Mouse (Mus musculus): Measurements from ENCODE around the gene Fgf3.
"Not testable (repeated sequence)": the region's sequence is repeated elsewhere in the genome, so short reads cannot be mapped to it uniquely, and the experiment has no call there.

Fgf3 gene

DNA sequence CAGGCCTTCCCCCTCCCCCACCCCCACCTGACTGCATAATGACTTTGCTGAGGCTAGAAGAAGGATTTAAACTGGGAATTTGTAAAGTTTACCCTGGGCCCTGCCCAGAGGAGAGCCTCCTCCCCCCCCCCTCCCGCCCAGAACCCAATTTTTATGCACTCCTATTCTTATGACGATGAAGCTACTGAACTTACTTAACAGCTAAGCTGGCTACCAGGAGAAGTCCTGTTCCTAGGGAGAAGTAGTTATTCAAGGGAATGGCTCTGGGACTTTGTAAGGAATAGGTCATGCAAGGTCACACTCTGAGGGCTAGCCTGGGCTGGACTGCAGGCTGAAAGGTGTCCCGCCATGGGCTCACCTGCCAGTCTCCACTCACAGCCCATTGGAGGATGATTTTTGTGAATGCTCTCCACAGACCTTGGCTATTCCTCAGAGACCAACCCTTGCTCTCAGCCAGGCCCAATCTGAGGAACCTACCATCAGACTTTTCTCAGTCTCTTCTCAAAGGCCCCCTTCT lies 20.0 kb downstream of the Fgf3 start:
- DNase-seq (ENCODE audit: low spot score in 2 of 2): no peak

DNA sequence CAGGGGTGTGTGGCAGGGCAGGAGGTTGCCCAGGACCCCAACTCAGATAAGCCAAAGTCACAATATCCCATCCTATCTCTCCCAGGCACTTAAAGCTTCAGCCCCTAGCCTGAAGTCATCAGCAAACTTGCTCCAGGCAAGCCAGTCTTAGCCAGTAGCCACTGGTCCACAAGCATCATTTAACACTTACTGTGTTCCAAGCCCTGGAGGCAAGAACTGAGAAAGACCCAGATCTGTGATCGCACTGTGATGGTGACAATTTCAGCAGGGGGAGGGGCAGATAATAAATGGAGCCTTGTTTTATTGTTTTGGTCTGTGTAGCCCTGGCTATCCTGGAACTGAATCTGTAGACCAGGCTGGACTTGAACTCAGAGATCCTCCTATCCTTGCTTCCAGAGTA lies 20.8 kb downstream of the Fgf3 start:
- DNase-seq (ENCODE audit: low spot score in 2 of 2): no peak

DNA sequence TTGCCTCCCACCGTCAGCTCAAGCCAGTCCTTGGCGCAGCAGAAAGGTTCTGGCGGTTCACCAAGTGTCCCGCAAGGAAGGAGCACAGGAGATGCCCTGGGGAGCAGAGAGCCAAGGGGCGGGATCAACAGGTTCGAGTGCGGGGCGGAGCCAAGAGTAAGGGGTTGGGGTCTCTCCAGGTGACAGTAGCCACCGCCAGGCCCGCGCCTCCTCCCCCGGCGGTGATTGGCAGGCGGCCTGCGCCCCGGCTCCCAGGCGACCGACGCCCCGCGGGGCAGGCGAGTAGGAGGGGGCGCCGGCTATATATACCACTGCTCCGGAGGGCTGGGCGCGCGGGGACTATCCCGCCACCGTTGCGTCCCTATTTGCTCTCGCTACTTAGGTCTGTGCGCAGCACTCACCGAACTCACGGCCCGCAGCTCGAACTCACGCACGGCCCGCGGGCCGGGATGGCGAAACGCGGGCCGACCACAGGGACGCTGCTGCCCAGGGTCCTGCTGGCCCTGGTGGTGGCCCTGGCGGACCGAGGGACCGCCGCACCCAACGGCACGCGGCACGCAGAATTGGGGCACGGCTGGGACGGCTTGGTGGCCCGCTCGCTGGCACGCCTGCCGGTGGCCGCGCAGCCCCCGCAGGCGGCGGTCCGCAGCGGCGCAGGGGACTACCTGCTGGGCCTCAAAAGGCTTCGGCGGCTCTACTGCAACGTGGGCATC lies 23.3 kb downstream of the Fgf3 start:
- no peak for DNase-seq (ENCODE audit: low spot score in 2 of 2)

DNA sequence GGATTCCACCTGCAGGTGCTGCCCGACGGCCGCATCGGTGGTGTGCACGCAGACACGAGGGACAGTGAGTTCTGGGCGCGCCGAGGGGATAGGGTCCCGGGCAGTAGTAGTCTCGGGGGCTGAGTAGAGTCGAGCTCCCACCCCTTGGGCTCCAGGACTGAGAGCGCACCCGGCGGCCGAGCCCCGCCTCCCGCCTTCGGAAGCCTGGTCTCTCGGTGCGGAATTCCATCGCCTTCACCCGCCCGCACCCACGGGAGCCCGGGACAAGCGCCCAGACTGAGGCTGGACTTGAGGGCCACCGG lies 23.8 kb downstream of the Fgf3 start:
- DNase-seq (ENCODE audit: low spot score in 2 of 2): no peak

DNA sequence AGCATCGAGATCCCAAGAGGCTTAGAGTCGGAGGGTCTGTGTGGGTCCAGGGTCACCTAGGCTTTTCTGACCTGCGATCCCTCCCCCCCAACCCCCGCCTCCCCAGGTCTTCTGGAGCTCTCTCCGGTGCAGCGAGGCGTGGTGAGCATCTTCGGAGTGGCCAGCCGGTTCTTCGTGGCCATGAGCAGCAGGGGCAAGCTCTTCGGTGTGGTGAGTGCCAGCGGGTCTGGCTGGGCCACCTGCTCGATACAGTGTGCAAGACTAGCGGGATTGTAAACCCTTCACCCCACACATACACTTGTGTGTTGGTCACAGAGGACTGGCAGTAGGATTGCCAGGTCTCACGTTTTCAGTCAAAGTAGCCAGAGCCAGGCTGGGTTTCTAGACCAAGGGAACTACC lies 24.2 kb downstream of the Fgf3 start:
- DNase-seq (ENCODE audit: low spot score in 2 of 2): no peak

DNA sequence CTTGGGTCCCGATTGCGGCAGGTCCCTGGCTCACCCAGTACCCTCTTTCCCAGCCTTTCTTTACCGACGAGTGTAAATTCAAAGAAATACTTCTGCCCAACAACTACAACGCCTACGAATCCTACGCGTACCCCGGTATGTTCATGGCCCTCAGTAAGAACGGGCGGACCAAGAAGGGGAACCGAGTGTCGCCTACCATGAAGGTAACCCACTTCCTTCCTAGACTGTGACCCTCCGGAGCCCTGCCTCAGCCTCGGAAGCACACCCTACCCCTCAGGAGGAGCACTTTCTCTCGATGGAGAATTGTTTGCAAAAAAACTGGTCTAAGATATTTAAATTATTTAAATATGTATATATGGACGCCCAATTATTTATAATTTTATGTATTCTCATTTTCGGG lies 24.8 kb downstream of the Fgf3 start:
- DNase-seq (ENCODE audit: low spot score in 2 of 2): no peak

DNA sequence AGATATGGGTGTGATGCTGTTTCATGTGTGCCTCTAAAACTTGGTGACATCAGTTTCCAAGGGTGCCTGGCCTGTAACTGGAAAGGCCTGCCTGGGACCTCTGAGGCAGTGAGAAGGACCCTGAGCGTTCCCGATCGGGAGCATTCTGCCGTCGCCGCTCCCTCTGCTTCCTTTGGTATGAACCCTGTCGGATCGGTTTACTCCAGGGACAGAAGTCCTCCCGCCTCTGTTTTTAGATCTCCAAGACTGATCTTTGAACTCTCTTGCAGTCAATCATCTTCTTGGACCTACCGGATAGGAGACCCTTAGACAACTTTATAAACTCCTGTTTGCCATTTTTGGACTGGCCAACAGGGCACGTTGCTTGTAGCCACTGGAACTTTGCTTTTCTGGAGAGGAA lies 25.3 kb downstream of the Fgf3 start:
- DNase-seq (ENCODE audit: low spot score in 2 of 2): no peak

DNA sequence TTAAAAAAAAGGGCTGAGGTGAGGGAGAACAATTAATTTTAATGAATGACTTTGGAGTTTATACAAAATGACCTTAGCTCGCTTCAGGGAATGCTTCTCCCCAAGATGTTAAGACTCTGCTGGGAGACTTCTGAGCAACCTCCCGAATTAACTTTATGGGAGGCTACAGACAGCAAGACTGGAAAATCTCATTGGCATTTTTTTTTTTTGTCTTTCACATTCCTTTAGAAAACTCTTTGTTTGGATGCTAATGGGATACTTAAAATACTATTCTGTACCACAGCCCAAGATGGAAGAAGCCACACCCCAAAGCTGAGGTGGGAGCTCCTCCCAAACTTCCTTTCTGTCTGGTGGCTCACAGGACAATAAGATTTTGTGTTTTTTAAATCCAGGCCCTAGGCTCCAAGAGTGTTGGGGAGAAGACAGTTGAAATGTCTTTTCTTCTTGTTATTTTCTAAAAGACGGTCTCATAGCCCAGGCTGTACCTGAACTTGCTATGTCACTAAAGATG lies 26.3 kb downstream of the Fgf3 start:
- no peak for DNase-seq (ENCODE audit: low spot score in 2 of 2)

DNA sequence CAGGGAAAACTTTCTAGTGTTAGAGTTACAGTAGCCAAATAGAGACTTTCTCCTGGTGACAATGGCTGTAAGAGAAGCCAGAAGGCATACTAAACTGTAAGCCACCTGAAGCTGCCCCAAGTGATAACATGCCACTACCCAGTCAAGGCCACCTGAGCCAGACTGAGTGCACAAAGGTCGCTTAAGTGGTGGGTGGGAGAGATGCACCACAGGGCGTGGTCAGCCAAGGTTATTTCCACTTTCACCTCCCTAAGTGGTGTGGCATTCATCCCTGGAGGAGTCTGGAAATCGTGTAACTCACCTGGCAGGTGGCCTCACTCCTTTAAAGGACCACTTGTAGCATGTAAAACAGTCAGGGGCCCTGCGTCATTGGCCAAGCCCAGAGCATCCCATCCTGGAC lies 29.3 kb downstream of the Fgf3 start:
- no peak for DNase-seq (ENCODE audit: low spot score in 2 of 2)

DNA sequence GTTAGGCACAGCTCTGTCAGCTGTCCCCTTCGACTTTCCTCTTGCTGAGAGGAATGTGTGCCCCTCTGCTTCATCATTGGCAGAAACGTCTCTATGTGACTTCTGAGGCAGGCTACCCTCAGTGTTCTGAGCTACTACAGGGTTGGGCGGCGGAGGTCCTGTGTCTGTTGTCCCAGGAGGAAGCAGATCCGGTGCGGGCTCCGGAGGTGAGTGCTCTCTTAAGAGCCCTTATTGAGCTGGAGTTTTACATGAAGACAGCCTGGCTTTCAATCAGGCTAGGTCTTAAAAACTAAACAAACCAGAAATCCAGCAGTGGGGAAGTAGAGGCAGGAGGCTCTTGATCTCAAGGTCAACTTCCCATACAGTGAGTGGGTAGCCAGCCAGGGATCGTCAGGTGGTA lies 29.7 kb downstream of the Fgf3 start:
- DNase-seq (ENCODE audit: low spot score in 2 of 2): no peak

DNA sequence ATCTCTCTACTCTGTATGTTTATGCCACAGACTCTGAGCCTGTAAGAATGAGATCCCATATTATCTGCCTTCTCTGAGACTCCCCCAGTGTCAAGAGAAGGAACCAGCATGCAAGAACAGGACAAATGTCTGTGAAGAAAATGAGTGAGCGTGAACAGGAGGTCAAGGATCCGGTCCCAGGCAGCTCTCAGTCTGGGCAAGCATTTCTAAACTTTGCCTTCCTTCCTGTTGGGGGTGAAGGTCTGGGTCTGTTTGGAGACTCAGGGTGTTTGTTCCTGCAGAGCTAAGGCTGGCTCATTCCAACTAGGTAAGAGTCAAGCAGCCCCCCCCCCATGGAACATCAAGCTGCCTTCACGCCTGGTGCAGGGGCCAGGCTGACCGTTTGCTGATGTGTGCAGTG lies 34.5 kb downstream of the Fgf3 start:
- DNase-seq (ENCODE audit: low spot score in 2 of 2): no peak

DNA sequence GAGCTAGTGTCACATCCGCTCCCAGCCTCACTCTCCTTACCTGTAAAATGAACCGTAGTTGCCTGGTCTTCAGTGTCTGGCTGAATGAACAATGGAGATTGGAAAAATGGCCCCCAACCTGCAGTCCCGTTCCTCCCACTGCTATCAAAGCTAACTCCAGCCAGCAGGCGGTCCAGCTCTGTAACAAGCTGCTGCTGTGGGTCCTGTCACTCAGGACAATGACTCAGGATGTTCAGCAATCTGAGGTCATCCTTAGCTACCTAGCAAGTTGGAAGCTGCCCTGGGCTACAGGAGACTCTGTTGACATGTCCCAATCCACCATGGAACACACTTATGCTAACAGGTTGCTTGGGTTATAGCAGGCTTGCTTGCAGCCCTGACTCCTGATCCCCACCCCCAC lies 35.3 kb downstream of the Fgf3 start:
- DNase-seq (ENCODE audit: low spot score in 2 of 2): no peak

DNA sequence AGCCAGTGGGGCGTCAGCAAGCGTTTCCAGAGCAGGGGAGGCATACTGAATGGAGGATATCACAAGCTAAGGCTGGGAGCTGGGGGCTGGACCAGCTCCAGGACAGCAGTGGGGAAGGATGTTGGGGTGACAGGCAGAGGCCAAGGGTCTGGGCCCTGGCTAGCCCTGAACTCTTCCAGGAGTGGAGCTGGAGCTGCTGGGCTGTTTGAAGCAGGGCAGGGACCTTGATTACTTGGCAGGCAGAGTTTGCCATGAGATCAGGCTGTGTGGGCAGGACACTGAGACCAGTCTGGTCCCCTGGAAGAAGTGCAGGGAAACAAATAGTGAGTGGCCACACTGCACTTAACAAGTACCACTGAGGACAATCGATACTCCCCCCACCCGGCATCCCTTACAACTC lies 36.3 kb downstream of the Fgf3 start:
- no peak for DNase-seq (ENCODE audit: low spot score in 2 of 2)

DNA sequence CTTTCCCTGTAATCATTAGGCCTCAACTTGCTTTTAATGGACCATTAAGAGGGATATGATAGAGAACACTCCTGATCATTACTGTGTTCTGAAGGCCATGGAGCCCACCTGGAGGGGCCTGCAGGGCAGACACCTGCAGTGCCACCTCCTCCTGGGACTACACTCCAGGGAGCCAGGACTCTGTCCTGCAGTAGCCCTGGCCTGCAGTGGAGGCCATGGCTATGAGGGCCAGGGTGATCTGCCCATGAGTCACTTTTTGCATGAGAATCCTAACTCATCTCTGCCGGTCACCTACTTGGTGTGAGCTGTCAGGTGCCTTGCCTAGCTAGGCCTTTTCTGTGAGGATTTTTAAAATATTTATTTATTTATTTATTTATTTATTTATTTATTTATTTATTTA lies 40.5 kb downstream of the Fgf3 start:
- DNase-seq (ENCODE audit: low spot score in 2 of 2): no peak

DNA sequence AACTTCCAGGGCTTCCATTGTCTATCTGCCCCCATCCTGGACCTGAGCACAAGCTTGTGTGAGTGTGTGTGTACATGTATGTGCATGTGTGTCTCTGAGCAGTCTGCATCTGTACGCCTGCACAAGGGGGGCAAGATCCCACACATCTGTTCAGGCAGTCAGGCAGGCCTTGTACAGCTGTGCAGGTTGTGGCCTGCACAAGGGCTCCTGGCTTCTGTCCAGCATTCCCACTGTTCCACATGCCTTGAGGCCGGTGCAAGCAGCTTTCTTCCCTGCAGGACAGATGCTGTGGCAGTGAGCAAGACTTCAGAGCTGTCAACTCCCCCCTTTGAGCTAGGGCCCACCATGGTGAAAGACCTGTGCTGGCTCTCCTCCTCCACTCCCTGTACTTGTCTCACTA lies 45.2 kb downstream of the Fgf3 start:
- no peak for DNase-seq (ENCODE audit: low spot score in 2 of 2)

DNA sequence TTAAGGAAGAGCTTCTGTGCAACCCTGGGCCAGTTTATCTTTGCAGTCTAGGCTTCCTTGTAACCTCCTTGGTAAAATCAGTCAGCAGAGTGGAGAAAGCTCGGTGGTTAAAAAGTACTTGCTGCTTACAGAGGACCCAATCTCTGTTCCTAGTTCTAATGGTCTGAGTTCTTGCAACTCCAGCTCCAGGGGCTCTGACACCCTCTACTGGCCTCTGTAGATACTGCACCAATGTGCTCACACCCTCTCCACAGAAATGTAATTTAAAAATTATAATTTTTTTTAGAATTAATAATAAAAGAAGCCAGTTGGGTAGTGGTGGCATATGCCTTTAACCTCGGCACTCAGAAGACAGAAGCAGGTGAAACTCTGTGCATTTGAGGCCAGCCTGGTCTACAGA lies 49.8 kb downstream of the Fgf3 start:
- no peak for DNase-seq (ENCODE audit: low spot score in 2 of 2)

DNA sequence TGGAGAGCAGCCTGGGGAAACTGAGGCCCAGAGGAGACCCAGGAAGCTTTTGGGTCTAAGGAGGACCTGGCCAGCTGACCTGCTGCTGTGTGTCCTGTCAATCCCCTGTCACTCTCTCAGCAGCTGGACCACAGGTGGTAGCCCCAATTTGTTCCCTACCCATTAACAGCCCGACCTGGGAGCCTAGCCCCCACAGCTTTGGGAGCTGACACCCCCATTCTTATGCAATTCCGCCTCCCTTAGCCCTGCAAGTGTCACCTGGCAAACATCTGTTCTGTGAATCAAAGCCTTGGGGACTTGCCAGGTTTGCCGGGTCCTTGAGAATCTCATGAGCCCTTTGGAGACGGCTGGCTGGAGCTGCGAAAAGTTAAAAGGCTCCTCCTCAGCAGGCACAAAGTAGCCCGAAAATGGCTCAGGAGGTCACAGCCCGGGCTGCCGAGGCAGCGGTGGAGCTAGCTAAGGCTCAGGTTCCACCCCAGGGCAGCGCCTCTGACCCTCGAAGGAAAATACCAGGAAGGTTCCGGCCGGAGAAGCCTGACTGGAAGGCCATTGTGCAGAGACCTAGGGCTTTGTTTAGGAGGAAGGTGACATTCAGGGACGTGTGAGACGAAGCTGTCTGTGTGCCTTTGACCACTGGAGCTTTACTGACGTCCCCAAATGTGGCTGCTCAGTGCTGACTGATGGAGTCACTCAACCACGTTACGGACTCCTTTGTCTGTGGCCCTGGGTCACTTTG lies 50.8 kb downstream of the Fgf3 start:
- no peak for DNase-seq (ENCODE audit: low spot score in 2 of 2)

DNA sequence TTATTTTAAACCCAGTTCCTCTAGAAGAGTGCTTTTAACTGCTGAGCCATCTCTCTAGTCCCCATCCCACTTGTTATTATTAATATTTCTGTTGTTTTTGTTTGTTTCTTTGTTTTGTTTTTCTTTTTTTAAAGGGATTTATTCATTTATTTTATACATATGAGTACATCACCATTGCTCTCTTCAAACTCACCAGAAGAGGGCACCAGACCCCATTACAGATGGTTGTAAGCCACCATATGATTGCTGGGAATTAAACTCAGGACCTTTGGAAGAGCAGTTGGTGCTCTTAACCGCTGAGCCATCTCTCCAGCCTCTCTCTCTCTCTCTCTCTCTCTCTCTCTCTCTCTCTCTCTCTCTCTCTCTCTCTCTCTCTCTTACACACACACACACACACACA lies 52.8 kb downstream of the Fgf3 start:
- not testable (repeated sequence) for DNase-seq (ENCODE audit: low spot score in 2 of 2)

DNA sequence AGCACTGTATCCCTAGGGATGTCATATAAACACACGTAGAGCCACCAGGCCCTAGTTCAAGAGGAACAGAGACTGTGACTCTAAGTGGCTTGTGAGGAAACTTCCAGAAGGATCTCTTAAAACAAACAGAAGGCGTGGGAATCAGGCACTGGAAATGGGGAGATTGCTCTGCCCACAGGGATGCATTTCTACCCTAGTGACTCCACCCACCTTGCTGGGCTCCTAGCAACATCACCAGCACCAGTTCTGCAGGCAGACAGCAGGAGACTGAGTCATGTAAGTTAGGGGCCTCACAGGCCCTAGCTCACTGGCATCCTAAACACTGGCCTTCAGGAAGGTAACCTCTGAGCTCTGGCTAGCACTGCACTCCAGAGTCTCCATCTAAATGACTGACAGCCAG lies 54.0 kb downstream of the Fgf3 start:
- no peak for DNase-seq (ENCODE audit: low spot score in 2 of 2)

DNA sequence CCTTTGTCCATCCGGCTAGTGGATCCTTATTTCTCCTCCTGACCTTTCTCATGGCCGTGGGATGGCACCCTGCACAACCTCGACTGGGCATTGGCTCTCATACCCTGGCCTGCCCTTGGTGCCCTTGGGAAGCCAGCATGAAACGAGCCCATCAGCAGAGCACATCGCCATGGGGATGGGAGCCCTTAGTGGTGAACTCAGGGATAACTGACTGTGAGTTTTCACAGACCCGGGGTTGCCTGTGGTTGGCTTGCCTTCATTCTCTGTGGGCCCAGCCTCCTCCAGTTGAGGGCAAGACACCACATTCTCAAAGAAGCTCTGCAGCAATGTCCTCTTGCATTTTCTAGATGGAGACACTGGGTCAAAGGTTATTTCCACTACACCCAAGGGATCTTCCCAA lies 54.4 kb downstream of the Fgf3 start:
- no peak for DNase-seq (ENCODE audit: low spot score in 2 of 2)

Data from frontal cortex, postnatal 10 days (tissue).